Mouse (Mus musculus): Measurements from ENCODE around the gene Arl11. TPM values are rescaled to one million over a fixed set of nuclear protein-coding genes. Genes with fewer than 3 reads are reported as not detected.
A peak's percentile ranks its signal among the peaks of the same experiment; 100 is the strongest.

Arl11 gene
- polyA plus RNA-seq, 3 experiments from 2014 or later = 0.30 to 0.64 (median 0.53) TPM

GRCm38 (mm10) chr14:61327618-61328450 lies 18.3 kb downstream of the Arl11 start:
- ATAC-seq = peak; percentile 93

- no peak for ATAC-seq
These were observed 21.0 kb downstream of the Arl11 start for GRCm38 (mm10) chr14:61330591-61330990.

- ATAC-seq = peak; percentile 53
These were observed 21.5 kb downstream of the Arl11 start for GRCm38 (mm10) chr14:61330996-61331561.

GRCm38 (mm10) chr14:61339381-61339780 lies 29.8 kb downstream of the Arl11 start:
- no peak for ATAC-seq

- ATAC-seq = no peak
These were observed 35.0 kb downstream of the Arl11 start for GRCm38 (mm10) chr14:61344590-61344989.

- ATAC-seq = no peak
These were observed 37.5 kb downstream of the Arl11 start for GRCm38 (mm10) chr14:61346827-61347698.

- ATAC-seq = no peak
These were observed 40.3 kb downstream of the Arl11 start for GRCm38 (mm10) chr14:61349876-61350275.

GRCm38 (mm10) chr14:61350808-61351207 lies 41.3 kb downstream of the Arl11 start:
- ATAC-seq = no peak

- ATAC-seq = no peak
These were observed 45.0 kb downstream of the Arl11 start for GRCm38 (mm10) chr14:61354251-61355235.

GRCm38 (mm10) chr14:61360131-61360980 lies 50.8 kb downstream of the Arl11 start, which contains the start of gene Ebpl:
Gene Ebpl (minus strand): TSS chr14:61360439.
- ATAC-seq = peak; percentile 94

GRCm38 (mm10) chr14:61360981-61361511 lies 51.5 kb downstream of the Arl11 start:
- ATAC-seq = no peak

Other genes with a start within 250 kb of the Arl11 start
- 1 to 10 TPM; 5.2 to 6.6 (median 5.8) TPM for gene Sacs, start 171.3 kb upstream of the Arl11 start, polyA plus RNA-seq (2017; shearing (Covaris generic))
- not detected for gene Sgcg, start 51.3 kb upstream of the Arl11 start, polyA plus RNA-seq (2017; shearing (Covaris generic))
- gene Ebpl, start 50.7 kb downstream of the Arl11 start, polyA plus RNA-seq (2017; shearing (Covaris generic)) = 10 to 100 TPM in 2 of 3 experiments, 1 to 10 TPM in 1; 8.3 to 13.0 (median 10.1) TPM
- 10 to 100 TPM; 34.2 to 58.5 (median 40.3) TPM for gene Kpna3, start 130.1 kb downstream of the Arl11 start, polyA plus RNA-seq (2017; shearing (Covaris generic))
- gene Spryd7, start 247.1 kb downstream of the Arl11 start, polyA plus RNA-seq (2017; shearing (Covaris generic)) = 10 to 100 TPM in 1 of 3 experiments, 1 to 10 TPM in 2; 7.4 to 11.5 (median 7.7) TPM